Mouse (Mus musculus) heart, postnatal 10 days (tissue): ENCODE data around the gene Brinp2. TPM values are rescaled to one million over a fixed set of nuclear protein-coding genes. Genes with fewer than 3 reads are reported as not detected.

Experiments
- DNase-seq, 2 experiments: peaks; one replicate each; pipeline ENCODE4 v3.0.0; 2021
- intact Hi-C: fragments of 180-260 bp; cut with DNase I; formaldehyde crosslinking; loops from one replicate; pipeline ENCODE4 v1.15.1; 2025
- total RNA-seq, 2 experiments: library from RNA; stranded (reverse); gene quantifications; 2 replicates each; pipeline ENCODE4 v1.2.3; 2021

Gene Brinp2
- total RNA-seq, 2 experiments from 2014 or later = 0.17 to 0.26 TPM

GRCm38 (mm10) chr1:158296287-158296931, 59.7 kb downstream of the Brinp2 start:
- intact Hi-C loops = no loop called here
- DNase-seq = no peak

DNA sequence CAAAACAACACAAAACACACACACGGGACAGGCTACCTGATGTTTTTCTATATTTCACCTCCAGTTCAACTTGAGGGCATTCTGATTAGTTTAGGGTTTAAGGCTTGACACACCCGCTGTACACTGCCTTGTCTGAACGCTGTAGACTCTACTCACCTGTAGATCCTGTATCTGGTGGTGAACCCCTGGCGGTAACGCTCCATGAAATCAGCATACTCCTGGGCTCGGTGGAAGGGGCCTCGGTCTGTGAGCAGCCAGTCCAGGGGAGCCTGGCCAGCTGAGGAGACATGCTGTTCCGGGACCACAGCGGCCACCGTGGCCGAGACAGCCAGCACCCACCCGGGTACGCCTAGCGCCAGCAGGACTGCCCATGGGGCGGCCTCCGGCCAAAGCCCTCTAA, 60.9 kb downstream of the Brinp2 start:
- intact Hi-C loops = no loop called here
- DNase-seq = no peak

DNA sequence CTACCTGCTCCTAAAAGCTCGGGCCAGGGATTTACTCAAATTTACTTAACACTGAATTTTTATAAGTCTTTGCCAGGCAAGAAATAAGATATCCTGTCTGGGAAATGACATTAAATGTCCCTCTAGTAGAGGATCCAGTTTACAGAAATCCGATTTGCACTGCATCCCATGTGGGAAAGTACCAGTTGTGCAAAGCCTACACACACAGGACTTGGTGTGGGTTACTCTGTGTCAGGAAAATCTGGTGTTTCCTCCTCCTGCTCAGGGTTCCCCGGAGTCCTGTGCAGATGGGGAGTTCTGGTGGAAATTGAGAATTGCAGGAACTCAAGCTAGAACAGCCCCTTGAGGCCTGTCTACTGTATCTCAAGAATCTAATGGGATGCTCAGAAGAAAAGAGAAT, 70.9 kb downstream of the Brinp2 start:
- intact Hi-C loops = no loop called here
- DNase-seq = no peak

DNA sequence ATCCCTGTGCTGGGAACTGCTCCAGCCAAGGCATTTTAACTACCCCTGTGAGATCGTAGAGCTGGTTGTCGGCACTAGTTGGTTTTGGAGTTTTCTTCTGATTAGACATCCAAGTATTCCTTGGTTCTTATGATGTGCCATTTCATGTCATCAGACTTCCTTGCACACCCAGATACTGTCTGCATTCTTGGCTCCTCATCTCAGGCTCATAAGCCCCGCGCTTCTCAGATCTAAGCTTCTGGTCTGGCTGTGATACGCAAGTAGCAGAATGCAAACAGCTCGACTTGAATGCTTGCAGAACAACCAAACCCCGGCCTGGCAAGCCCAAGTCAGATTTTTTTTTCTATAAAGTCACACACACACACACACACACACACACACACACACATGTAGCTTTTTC, 72.3 kb downstream of the Brinp2 start:
- no peak for DNase-seq
- intact Hi-C loops = no loop called here

DNA sequence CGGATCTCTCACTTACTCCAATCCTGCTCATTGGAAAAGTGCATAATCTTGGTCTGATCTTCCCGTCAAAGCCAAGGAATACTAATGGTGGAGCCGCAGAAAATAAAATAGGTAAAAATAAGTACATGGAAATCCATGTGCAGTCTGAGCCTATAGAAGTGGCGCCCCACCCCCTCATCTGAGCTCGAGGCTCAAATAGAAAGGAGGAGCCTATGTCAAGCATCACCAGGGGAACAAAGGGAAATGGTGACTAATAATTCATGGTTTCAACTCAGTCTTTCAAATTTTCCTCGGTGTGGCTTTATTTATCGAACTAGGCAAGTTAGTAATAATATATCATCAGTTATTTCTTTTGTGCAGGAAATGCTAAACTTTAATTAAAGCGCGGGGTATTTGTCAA, 84.1 kb downstream of the Brinp2 start:
- no peak for DNase-seq
- intact Hi-C loops = no loop called here

DNA sequence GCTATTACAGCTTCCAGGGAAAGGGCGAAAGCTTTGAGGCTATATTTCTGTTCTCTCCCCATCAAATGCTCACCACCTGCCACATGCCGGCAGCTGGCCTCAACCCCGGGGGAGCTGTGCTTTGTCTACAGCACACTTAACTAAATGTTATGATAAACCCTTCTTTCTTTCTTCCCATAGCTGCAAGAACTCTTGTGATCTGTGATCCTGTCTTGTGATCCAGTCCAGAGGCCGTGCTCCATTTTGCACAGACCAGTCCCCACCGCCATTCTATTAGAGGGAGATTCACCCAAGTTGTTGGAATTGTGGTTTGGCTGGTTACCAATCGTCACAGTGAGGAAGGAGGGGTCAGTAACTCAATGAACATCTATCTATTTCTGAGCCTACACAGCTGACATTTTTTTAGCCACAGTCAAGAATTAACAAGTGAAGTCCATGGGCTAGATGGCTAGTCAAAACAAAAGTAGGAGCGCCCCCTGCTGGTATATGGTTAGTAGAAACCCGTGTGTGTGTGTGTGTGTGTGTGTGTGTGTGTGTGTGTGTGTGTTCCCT, 89.0 kb downstream of the Brinp2 start:
- intact Hi-C loops = no loop called here
- DNase-seq = peak in 1 of 2 experiments; percentile 20

GRCm38 (mm10) chr1:158266293-158267019, 89.7 kb downstream of the Brinp2 start:
- no peak for DNase-seq
- intact Hi-C loops = no loop called here

- intact Hi-C loops = no loop called here
Observed at GRCm38 (mm10) chr1:158259516-158260235, 96.5 kb downstream of the Brinp2 start.

DNA sequence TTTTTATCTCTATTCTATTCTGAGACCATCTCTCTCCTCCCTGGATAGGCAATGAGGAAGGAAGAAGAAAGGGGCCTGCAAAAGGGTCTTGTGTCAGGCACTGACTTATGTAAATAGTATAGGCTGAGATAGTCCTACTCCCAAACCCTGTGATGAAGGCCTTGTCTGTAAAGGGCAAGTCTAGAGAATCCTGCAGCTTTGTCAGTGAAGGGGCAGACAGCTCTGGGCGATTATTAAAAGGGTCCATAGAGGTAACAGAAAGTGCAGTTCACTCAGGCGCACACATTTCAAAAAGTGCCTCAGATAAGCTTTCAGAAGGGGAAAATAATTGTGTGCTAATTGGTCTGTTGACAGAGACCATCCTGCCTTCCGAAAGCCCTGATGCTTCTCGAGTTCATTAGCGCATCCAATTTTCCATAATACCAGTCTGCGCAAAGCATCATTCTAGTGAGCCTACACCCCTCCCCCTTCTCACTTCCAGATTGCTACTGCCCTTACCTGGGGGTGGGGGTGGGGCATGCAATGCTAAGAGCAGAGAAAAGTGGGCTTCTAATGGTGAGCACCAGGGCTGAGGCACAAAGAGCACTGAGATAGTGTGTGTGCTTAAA, 97.3 kb downstream of the Brinp2 start:
- intact Hi-C loops = no loop called here
- DNase-seq = no peak

More at GRCm38 (mm10) chr1:158259516-158260235, 96.5 kb downstream of the Brinp2 start:
- no peak for DNase-seq

DNA sequence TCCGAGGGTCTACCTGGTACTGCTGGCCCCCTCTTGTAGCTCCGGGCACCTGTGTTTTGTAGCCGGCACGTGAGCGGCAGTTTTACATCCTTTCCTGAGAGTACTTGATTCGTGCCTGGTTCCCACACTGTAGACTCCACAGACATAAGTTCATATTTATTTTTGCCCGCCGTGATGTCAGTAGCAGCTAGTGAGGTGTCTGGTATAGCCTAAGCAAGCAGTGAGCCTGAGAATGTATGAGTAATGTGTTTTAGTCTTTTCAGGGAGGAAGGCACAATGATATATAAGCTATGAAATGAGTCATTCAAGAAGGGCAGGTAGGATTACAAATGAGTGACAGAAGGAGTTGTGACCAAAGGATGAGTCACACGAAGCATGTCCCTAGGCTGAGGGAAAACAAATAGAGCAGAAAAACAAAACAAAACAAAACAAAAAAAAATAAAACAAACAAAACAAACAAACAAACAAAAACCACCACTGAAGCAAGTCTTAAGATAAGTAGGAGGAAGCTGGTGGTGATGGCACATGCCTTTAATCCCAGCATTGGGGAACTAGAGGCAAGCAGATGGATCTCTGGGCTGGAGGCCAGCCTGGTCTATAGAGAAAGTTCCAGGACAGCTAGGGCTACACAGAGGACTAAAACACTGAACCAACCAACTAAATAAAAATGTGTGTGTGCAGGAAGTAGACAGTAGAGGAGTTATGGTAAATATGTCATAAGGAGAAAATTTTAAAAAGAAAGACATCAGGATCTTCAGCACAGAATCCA, 100.0 kb downstream of the Brinp2 start:
- DNase-seq = no peak
- intact Hi-C loops = no loop called here

DNA sequence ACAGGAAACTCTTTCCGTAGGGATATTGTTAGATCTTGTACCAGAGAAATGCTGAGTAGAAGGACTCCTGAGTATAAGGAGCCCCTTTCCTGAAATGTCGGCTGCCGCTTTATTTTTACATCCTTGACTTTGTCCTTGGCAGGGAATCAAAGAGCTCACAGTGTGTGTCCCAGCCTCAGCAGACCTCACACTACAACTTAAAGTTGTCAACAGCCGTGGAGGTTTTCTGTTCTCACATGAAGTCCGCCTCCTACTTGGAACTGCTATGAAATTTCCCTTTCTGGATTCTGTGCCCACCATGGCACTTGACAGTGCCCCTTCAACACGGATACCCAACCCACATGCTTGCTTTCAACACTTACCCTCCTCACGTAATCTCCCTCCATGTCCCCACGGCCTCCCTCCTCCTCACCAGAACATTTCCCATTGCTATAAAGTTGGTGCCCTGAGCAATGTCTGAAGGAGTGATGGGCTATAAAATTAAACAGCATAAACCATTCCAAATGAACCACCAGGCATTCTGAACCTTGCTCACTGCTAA, 103.4 kb downstream of the Brinp2 start:
- intact Hi-C loops = no loop called here
- no peak for DNase-seq

GRCm38 (mm10) chr1:158248266-158248665, 107.9 kb downstream of the Brinp2 start:
- intact Hi-C loops = no loop called here

DNA sequence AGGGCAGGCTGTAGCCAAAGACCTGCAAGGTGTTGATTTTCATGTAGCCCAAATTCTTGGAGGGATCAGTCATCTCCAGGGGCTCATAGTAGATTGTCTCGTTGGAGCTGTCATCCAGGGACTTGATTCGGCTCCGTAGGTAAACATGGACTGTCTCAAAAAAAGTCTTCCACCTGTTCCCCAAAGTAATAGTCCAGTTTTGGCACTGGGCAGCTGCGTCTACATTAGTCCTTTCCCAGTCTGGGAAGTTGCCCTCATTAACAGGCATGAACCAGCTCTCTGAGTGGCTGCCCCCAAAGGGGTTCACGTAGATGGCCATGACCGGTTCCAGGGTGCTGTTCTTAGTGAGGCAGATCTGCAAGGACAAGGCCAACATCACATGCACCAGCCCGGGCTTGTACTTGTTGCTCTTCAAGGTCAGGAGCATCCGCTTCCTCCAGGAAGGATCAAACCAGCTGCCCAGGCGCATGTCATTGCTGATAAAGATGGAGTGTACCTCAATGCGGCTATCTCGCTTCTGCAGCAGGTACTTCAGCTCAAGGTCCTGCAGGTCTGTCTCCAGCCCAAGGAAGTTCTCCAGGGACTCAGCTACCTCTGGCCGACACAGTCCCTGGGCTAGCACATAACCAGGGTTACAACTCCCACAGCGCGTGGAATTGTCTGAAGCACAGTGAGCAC, 109.5 kb downstream of the Brinp2 start:
- intact Hi-C loops = no loop called here
- no peak for DNase-seq

More at GRCm38 (mm10) chr1:158248266-158248665, 107.9 kb downstream of the Brinp2 start:
- DNase-seq = no peak

- DNase-seq = no peak
- intact Hi-C loops = no loop called here
Observed at GRCm38 (mm10) chr1:158245486-158245885, 110.6 kb downstream of the Brinp2 start.

GRCm38 (mm10) chr1:158244016-158244415, 112.1 kb downstream of the Brinp2 start:
- DNase-seq = no peak
- intact Hi-C loops = no loop called here

GRCm38 (mm10) chr1:158241848-158242556, 114.1 kb downstream of the Brinp2 start:
- DNase-seq = no peak
- intact Hi-C loops = no loop called here

DNA sequence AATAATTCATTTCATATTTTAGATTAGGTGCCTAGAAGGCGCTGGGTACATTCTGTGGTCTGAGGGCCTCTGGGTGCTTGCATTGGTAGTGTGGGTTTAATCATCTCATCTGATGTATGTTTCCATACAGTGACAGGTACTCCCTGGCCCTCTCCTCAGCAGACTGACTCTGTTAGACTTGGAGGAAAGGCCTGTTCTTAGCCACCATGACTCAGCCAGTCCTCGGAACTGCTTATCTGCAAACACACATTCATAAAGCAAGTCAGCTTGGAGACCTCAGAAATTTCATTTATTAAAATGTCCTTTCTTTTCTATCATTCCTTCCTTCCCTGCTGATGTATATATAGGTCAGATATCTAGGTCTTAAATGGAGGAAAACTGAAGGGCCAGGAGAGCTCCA, 116.3 kb downstream of the Brinp2 start:
- no peak for DNase-seq
- intact Hi-C loops = no loop called here

- DNase-seq = no peak
- intact Hi-C loops = no loop called here
Observed at GRCm38 (mm10) chr1:158238722-158239121, 117.4 kb downstream of the Brinp2 start.
